Mouse (Mus musculus) liver, embryonic 14.5 days (tissue): ENCODE results near the gene Fads3. TPM values are rescaled to one million over a fixed set of nuclear protein-coding genes. Genes with fewer than 3 reads are reported as not detected.

Experiments
- ATAC-seq: fragments of 200-750 bp; cut with Nextera tagmentation; 2 replicates; pipeline ENCODE4 v1.8.0; 2017; ENCODE audit warnings: moderate number of reproducible peaks, mild to moderate bottlenecking, moderate library complexity; ENCODE audit not compliant: insufficient read depth
- DNase-seq, 3 experiments: peaks; one replicate each; pipeline ENCODE4 v3.0.0-alpha.2; 2012 to 2013; ENCODE audit warnings: low read depth in 3 of 3, low spot score in 3 of 3
- H3K27ac ChIP-seq: fragments of 300-500 bp; sonication (generic); 2 replicates; pipeline ENCODE4 v1.5.1; 2014; ENCODE audit warnings: moderate library complexity, mild to moderate bottlenecking, control low read depth, inconsistent platforms
- H3K27me3 ChIP-seq: fragments of 300-500 bp; sonication (generic); 2 replicates; pipeline ENCODE4 v1.6.1; 2014; ENCODE audit warnings: mild to moderate bottlenecking, low read length, moderate library complexity; ENCODE audit not compliant: control insufficient read depth, insufficient read depth
- H3K36me3 ChIP-seq: fragments of 300-500 bp; sonication (generic); replicated peaks from 2 replicates; pipeline ENCODE4 v1.6.1; 2014; ENCODE audit warnings: low read depth; ENCODE audit not compliant: control insufficient read depth, insufficient read depth
- H3K4me1 ChIP-seq, 2 experiments: fragments of 200-500 bp in 1 of 2; fragments of 300-500 bp in 1 of 2; sonication (generic) in 1 of 2; replicated peaks; 2 replicates each; pipeline ENCODE4 v1.6.1; 2012 to 2014; ENCODE audit warnings: antibody characterized with exemption in 1 of 2, inconsistent platforms in 1 of 2, low read length in 1 of 2; ENCODE audit not compliant: control insufficient read depth in 2 of 2, insufficient read depth in 2 of 2
- H3K4me2 ChIP-seq: fragments of 300-500 bp; sonication (generic); 2 replicates; pipeline ENCODE4 v1.6.1; 2014; ENCODE audit warnings: low read depth, mild to moderate bottlenecking, control low read depth, moderate library complexity
- H3K4me3 ChIP-seq, 2 experiments: fragments of 200-500 bp in 1 of 2; fragments of 300-500 bp in 1 of 2; sonication (generic) in 1 of 2; 2 replicates each; pipeline ENCODE4 v1.5.1; 2012 to 2014; ENCODE audit warnings: low read depth in 2 of 2, low read length in 2 of 2, mild to moderate bottlenecking in 2 of 2, control low read depth in 1 of 2, inconsistent platforms in 1 of 2, moderate library complexity in 1 of 2; ENCODE audit not compliant: insufficient read depth in 1 of 2
- H3K9ac ChIP-seq: fragments of 300-500 bp; sonication (generic); replicated peaks from 2 replicates; pipeline ENCODE4 v1.6.1; 2014; ENCODE audit warnings: mild to moderate bottlenecking, control low read depth, moderate library complexity
- H3K9me3 ChIP-seq: fragments of 300-500 bp; sonication (generic); 2 replicates; pipeline ENCODE4 v1.6.1; 2016; ENCODE audit warnings: low read length, mixed read lengths; ENCODE audit not compliant: control insufficient read depth
- CTCF ChIP-seq: IDR thresholded peaks from 2 replicates; pipeline ENCODE4 v1.5.1; 2016; ENCODE audit warnings: antibody characterized with exemption, low read depth, control low read depth
- EP300 ChIP-seq: IDR thresholded peaks from 2 replicates; pipeline ENCODE4 v1.6.1; 2016; ENCODE audit warnings: antibody characterized with exemption, low read depth
- WGBS: fragments of 180-500 bp; shearing (Covaris S2); extraction: QIAGEN DNeasy Blood & Tissue Kit; methylation state at CpG from one replicate; pipeline ENCODE4 v1.1.7; 2014; ENCODE audit not compliant: insufficient replicate concordance; 5-methylcytosine and 5-hydroxymethylcytosine counted together
- polyA plus RNA-seq, 2 experiments: library from polyadenylated mRNA; depleted of rRNA in 1 of 2; stranded (reverse) in 1 of 2; unstranded in 1 of 2; fragments of >200 nt; fragmentation: Nextera tagmentation in 1 of 2; extraction: Ambion mirVana in 1 of 2; gene quantifications; 2 replicates each; pipeline versions ENCODE4 v1.2.1 to v1.2.3; 2012 to 2014

Fads3 gene
- polyA plus RNA-seq, 2 experiments = 4.4 to 8.2 TPM

GRCm38 (mm10) chr19:10021981-10022380 lies 19.4 kb upstream of the Fads3 start:
- no peak for ATAC-seq
- no peak for DNase-seq
- Histone ChIP-seq H3K27ac (no peak overlapping the region), H3K4me2 (no peak overlapping the region), H3K36me3 (peaks cover 67% of the 10 kb centered on the region), H3K27me3 (no peaks in the 10 kb centered on the region), H3K4me3 (no peak overlapping the region), H3K9ac (no peak overlapping the region), H3K4me1 (peaks cover 24 to 64% of the 10 kb centered on the region in 2 experiments), H3K9me3 (no peaks in the 10 kb centered on the region)
- 70% methylated on average over 2 of the region's 2 CpGs for WGBS
- TF ChIP-seq CTCF = no peak
- no peak for TF ChIP-seq EP300

- no peak overlapping the region for H3K4me3 ChIP-seq
- no peak overlapping the region; the same call in 1 of the 2 replicates for H3K9ac ChIP-seq
- no peaks in the 10 kb centered on the region for H3K27me3 ChIP-seq
- no peak overlapping the region for H3K27ac ChIP-seq
- TF ChIP-seq EP300 (no peak), CTCF (peak; percentile 64)
- peaks cover 74% of the 10 kb centered on the region for H3K36me3 ChIP-seq
- ATAC-seq (no peak), DNase-seq (no peak)
- peaks cover 24 to 57% of the 10 kb centered on the region in 2 experiments for H3K4me1 ChIP-seq
- no peaks in the 10 kb centered on the region for H3K9me3 ChIP-seq
- WGBS = 71% methylated on average over 5 of the region's 5 CpGs
- peak overlapping the region; percentile 16; the same call in 1 of the 2 replicates for H3K4me2 ChIP-seq
These were observed 18.7 kb upstream of the Fads3 start for GRCm38 (mm10) chr19:10022414-10023303.

- Histone ChIP-seq H3K4me3 (no peak overlapping the region), H3K36me3 (peaks cover 79% of the 10 kb centered on the region), H3K9me3 (no peaks in the 10 kb centered on the region), H3K4me1 (peaks cover 23 to 55% of the 10 kb centered on the region in 2 experiments), H3K4me2 (peak overlapping the region; percentile 16; the same call in 1 of the 2 replicates), H3K27ac (no peak overlapping the region), H3K27me3 (no peaks in the 10 kb centered on the region), H3K9ac (no peak overlapping the region)
- 39% methylated on average over 9 of the region's 9 CpGs for WGBS
- no peak for ATAC-seq
- TF ChIP-seq CTCF (no peak), EP300 (no peak)
- DNase-seq = no peak
These were observed 18.0 kb upstream of the Fads3 start for GRCm38 (mm10) chr19:10023304-10023758.

DNA sequence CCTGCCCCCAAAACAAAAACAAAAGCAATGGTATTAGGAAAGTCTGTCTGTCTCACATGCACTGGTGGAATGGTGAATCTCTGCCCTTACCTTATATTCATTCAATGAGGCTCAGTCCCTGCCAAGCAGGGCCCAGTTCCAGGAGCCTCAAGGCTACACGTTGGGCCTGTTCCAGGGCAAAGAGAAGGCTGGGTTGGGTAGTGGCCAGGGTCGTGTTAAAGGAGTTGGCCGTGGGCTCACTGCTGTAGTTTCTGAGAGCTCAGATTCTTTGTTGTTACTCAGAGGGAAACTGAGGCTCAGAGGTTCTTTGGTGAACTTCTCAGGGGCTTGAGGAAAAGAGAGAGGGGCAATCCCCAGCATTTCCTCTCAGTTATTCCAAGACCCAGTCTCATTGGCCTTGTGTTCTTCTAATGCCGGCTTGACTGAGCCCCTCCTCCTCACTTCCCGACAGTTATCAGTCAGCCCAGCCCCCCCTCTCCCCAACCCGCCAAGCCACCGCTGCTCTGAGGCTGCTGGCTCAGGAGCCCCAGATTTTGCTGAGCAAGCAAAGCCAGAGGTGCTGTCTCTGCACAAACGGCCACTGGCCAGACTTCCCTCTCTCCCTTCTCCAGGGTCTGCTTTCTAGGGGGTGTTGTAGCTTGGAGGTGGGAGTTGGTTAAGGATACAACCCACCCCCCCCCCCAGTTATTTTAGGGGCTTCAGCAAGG lies 16.0 kb upstream of the Fads3 start:
- Histone ChIP-seq H3K27me3 (no peaks in the 10 kb centered on the region), H3K4me1 (peaks cover 13 to 38% of the 10 kb centered on the region in 2 experiments), H3K36me3 (peaks cover 82% of the 10 kb centered on the region), H3K4me2 (peak overlapping the region; percentile 0; the same call in 1 of the 2 replicates), H3K27ac (no peak overlapping the region), H3K9me3 (no peaks in the 10 kb centered on the region), H3K4me3 (no peak overlapping the region), H3K9ac (no peak overlapping the region)
- TF ChIP-seq CTCF (no peak), EP300 (no peak)
- DNase-seq (no peak), ATAC-seq (peak; percentile 26; the same call in 1 of the 2 replicates)
- 16% methylated on average over 8 of the region's 8 CpGs for WGBS

GRCm38 (mm10) chr19:10029746-10030145 lies 11.6 kb upstream of the Fads3 start:
- Histone ChIP-seq H3K36me3 (peaks cover 97% of the 10 kb centered on the region), H3K4me3 (no peak overlapping the region), H3K9me3 (no peaks in the 10 kb centered on the region), H3K4me1 (peaks cover 0 to 6% of the 10 kb centered on the region in 2 experiments; a peak in 2 of 4 replicates), H3K9ac (no peak overlapping the region), H3K4me2 (no peak overlapping the region), H3K27ac (no peak overlapping the region), H3K27me3 (no peaks in the 10 kb centered on the region)
- TF ChIP-seq EP300 (no peak), CTCF (no peak)
- no peak for ATAC-seq
- 97% methylated on average over 2 of the region's 2 CpGs for WGBS
- DNase-seq = no peak
